Mouse (Mus musculus): ENCODE measurements at regions not wholly inside any gene's neighbourhood (a gene's known extent, or its start where the extent isn't known, plus 50 kb on each side); places are given as distances from the start of the nearest gene placed in this dataset.

DNA sequence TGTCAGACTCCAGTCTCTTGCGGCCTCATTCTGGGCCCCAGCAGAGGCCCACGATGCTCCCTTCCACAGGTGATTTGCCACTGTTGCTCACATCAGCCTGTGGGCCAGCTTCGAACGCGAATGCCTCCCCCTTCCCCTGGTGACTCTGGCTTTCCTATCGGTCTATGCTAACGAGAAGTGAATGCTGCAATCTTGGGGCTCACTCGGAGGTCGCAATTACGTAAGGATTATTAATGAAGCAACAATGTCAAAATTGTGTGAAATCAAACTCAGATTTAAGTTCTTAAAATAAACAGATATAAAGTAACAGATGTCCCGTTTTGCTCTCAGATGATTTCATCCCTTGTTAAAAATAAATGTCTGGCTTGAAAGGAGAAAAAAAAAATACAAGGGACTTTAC, 572.3 kb downstream of the Bnc2 start:
- Histone ChIP-seq H3K9me3 (ENCODE audit: control insufficient read depth, low read length) (no peaks in the 10 kb centered on the region), H3K4me3 (ENCODE audit: low read length) (no peak overlapping the region), H3K36me3 (ENCODE audit: control insufficient read depth, insufficient read depth, low read length) (no peaks in the 10 kb centered on the region), H3K4me2 (ENCODE audit: low read length) (no peak overlapping the region), H3K27me3 (replicated peaks; ENCODE audit: control insufficient read depth, insufficient read depth, low read length) (no peaks in the 10 kb centered on the region), H3K4me1 (ENCODE audit: control insufficient read depth, insufficient read depth, low read depth, low read length) (no peaks in the 10 kb centered on the region), H3K9ac (ENCODE audit: low read depth, low read length) (no peak overlapping the region), H3K27ac (ENCODE audit: low read depth, low read length) (no peak overlapping the region)
- ATAC-seq = no peak
- WGBS = 76% methylated on average over 11 of the region's 11 CpGs

DNA sequence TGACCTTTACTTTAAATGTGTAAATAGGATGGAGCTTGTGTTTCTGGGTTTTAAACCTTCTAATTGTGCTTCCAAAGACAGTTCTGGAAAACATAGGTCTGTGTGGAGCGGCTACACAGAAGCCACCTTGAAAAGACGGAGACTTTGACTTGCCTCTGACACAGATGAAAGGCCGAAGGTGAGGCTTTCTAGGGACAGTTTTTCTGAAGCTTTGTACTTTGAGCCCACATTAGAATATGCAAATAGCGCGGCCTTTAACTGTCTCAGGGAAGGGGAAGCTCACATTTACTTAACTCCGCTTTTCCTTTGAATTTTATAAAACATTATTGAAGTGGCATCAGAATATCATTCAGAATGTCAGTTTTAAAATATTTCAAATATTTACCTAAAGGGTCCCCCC, 566.5 kb downstream of the Bnc2 start:
- no peak overlapping the region for H3K9ac ChIP-seq (ENCODE audit: low read depth, low read length)
- no peaks in the 10 kb centered on the region for H3K27me3 ChIP-seq (replicated peaks; ENCODE audit: control insufficient read depth, insufficient read depth, low read length)
- no peak overlapping the region for H3K4me3 ChIP-seq (ENCODE audit: low read length)
- no peaks in the 10 kb centered on the region for H3K9me3 ChIP-seq (ENCODE audit: control insufficient read depth, low read length)
- H3K4me2 ChIP-seq (ENCODE audit: low read length) = no peak overlapping the region
- H3K4me1 ChIP-seq (ENCODE audit: control insufficient read depth, insufficient read depth, low read depth, low read length) = peaks cover 8% of the 10 kb centered on the region
- ATAC-seq = no peak
- WGBS = 78% methylated on average over 6 of the region's 6 CpGs
- no peaks in the 10 kb centered on the region for H3K36me3 ChIP-seq (ENCODE audit: control insufficient read depth, insufficient read depth, low read length)
- H3K27ac ChIP-seq (ENCODE audit: low read depth, low read length) = no peak overlapping the region

DNA sequence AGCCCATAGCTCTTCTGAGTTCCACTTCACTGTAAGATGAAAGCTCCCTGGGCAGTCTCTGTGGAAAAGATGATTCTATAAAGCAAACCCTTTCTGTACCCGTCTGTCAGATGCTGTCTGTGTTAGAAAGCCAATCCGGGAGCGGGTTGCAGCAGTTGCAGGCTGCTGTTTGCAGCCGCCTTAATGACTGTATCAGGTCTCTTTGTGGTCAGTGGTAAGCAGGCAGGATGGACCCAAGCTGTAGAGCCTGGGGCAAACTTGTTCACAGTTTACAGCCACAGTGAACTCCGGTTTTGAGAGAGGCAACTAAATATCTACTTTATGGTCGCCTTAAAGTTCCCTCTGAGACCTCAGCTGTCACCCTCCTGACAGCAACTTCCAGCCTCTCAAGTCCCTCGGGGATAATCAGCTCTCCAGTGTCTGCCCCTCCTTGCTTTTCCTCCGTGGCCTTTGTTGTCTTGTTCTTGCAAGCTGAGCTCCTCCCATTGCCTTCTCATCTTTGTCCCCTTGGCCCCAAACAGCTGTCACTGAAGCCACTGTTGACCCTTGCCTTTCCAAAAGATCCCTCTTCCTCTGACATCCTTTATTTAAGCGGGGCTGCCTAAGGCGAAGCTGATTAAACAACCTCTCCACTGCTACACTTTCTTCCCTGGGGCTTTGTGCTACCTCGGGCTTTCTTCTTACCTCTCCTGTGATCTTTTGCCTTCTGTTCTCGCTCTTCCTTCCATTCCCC, 565.1 kb downstream of the Bnc2 start:
- Histone ChIP-seq H3K4me1 (ENCODE audit: control insufficient read depth, insufficient read depth, low read depth, low read length) (peaks cover 8% of the 10 kb centered on the region), H3K4me3 (ENCODE audit: low read length) (no peak overlapping the region), H3K9me3 (ENCODE audit: control insufficient read depth, low read length) (no peaks in the 10 kb centered on the region), H3K4me2 (ENCODE audit: low read length) (no peak overlapping the region), H3K36me3 (ENCODE audit: control insufficient read depth, insufficient read depth, low read length) (no peaks in the 10 kb centered on the region), H3K27ac (ENCODE audit: low read depth, low read length) (no peak overlapping the region), H3K9ac (ENCODE audit: low read depth, low read length) (peak overlapping the region; percentile 19; the same call in 1 of the 2 replicates), H3K27me3 (replicated peaks; ENCODE audit: control insufficient read depth, insufficient read depth, low read length) (no peaks in the 10 kb centered on the region)
- no peak for ATAC-seq
- 9% methylated on average over 12 of the region's 12 CpGs for WGBS

DNA sequence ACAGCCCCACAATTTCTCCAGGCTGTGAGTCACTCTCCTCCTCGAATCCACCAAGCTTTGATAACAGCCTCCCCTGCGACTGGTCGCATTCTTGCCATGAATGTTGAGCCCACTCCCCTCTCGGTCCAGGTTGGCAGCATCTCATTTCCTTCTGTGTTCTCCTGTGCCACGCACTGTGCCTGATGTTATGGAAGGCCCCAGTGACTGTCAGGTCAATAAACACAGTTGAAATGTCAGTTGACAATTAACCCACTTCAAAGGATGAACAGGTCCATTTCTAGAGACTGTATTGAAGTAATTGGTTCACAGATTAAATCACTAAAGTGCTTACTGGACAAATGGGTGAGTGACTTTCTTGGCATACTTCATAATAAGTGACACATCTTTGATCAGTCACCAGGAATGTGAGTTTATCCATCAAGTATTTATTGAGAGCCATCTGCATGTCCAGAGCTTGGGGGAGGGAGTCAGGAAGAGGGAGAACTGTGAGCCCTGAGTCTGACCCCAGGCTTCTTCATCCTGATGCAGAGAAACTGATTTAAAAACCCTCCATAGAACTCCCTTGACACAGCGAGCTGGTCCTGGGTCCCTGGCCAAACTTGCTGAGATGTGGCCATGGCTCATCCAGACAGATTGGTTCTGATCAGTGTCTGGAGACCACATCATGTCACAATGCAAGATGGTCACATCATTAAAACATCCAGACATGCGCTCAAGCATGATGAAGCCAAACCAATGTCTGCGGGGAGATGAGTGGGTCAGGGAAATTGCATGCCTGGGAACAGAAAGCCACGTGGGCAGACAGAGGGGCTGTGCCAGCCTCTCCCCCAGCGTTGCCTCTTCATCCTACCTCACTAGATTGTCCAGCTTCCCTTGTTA, 560.7 kb downstream of the Bnc2 start:
- Histone ChIP-seq H3K27me3 (replicated peaks; ENCODE audit: control insufficient read depth, insufficient read depth, low read length) (no peaks in the 10 kb centered on the region), H3K9ac (ENCODE audit: low read depth, low read length) (no peak overlapping the region), H3K27ac (ENCODE audit: low read depth, low read length) (no peak overlapping the region), H3K4me2 (ENCODE audit: low read length) (no peak overlapping the region), H3K4me1 (ENCODE audit: control insufficient read depth, insufficient read depth, low read depth, low read length) (peaks cover 8% of the 10 kb centered on the region), H3K9me3 (ENCODE audit: control insufficient read depth, low read length) (no peaks in the 10 kb centered on the region), H3K4me3 (ENCODE audit: low read length) (no peak overlapping the region), H3K36me3 (ENCODE audit: control insufficient read depth, insufficient read depth, low read length) (no peaks in the 10 kb centered on the region)
- 72% methylated on average over 10 of the region's 10 CpGs for WGBS
- peak; percentile 20; the same call in 1 of the 2 replicates for ATAC-seq

DNA sequence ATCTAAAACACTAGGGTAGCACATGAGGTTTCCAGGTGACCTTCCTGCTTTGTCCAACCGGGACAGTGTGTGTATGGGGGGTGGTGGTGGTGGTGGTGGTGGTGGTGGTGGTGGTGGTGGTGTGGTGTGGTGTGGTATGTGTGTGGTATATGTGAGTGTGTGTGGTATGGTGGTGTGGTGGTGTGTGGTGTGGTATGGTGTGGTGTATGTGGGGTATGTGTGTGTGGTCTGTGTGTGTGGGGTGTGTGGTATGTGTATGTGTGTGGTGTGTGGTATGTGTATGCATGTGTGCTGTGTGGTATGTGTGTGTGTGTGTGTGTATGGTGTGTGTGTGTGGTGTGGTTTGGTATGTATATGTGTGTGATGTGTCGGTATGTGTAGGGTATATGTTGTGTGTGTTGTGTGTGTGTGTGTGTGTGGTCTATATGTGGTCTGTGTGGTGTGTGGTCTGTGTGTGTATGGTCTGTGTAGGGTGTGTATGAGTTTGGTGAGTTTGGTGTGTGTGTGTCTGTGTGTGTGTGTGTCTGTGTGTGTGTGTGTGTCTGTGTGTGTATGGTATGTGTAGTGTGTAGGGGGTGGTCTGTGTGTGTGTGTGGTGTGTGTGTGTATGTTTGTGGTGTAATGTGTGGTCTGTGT, 556.7 kb downstream of the Bnc2 start:
- no peaks in the 10 kb centered on the region for H3K27me3 ChIP-seq (replicated peaks; ENCODE audit: control insufficient read depth, insufficient read depth, low read length)
- WGBS = 100% methylated on average over 2 of the region's 2 CpGs
- no peak for ATAC-seq

DNA sequence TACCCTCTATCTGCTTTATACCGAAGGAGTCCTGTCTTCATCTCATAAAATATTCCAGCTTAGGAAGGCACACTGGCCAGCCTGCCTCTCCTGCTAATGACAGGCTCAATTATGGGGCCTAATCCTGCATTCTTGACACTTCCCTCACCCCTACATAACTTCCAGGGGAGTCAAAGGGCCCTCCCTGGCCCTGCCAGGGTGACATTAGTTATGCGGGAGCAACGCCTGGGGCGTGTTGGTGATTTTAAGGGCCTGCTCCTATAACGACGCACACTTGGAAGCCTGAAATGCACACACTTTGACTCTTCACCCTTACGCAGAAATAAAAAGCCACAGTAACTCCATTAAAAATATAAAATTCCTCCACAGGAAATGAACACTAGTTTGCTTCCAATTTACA, 555.5 kb downstream of the Bnc2 start:
- no peak overlapping the region for H3K4me3 ChIP-seq (ENCODE audit: low read length)
- no peaks in the 10 kb centered on the region for H3K36me3 ChIP-seq (ENCODE audit: control insufficient read depth, insufficient read depth, low read length)
- ATAC-seq = no peak
- WGBS = 32% methylated on average over 7 of the region's 7 CpGs
- H3K27ac ChIP-seq (ENCODE audit: low read depth, low read length) = no peak overlapping the region
- no peaks in the 10 kb centered on the region for H3K27me3 ChIP-seq (replicated peaks; ENCODE audit: control insufficient read depth, insufficient read depth, low read length)
- no peak overlapping the region for H3K9ac ChIP-seq (ENCODE audit: low read depth, low read length)
- H3K4me1 ChIP-seq (ENCODE audit: control insufficient read depth, insufficient read depth, low read depth, low read length) = 0 out of 2 replicates have a peak, but pooled peaks cover 2% of the 10 kb centered on the region
- no peak overlapping the region for H3K4me2 ChIP-seq (ENCODE audit: low read length)
- no peaks in the 10 kb centered on the region for H3K9me3 ChIP-seq (ENCODE audit: control insufficient read depth, low read length)

More for the DNA sequence above, 556.7 kb downstream of the Bnc2 start:
- H3K9ac ChIP-seq (ENCODE audit: low read depth, low read length) = no peak overlapping the region
- H3K36me3 ChIP-seq (ENCODE audit: control insufficient read depth, insufficient read depth, low read length) = no peaks in the 10 kb centered on the region
- H3K9me3 ChIP-seq (ENCODE audit: control insufficient read depth, low read length) = no peaks in the 10 kb centered on the region
- no peak overlapping the region for H3K4me2 ChIP-seq (ENCODE audit: low read length)
- H3K27ac ChIP-seq (ENCODE audit: low read depth, low read length) = no peak overlapping the region
- 0 out of 2 replicates have a peak, but pooled peaks cover 2% of the 10 kb centered on the region for H3K4me1 ChIP-seq (ENCODE audit: control insufficient read depth, insufficient read depth, low read depth, low read length)
- H3K4me3 ChIP-seq (ENCODE audit: low read length) = no peak overlapping the region

DNA sequence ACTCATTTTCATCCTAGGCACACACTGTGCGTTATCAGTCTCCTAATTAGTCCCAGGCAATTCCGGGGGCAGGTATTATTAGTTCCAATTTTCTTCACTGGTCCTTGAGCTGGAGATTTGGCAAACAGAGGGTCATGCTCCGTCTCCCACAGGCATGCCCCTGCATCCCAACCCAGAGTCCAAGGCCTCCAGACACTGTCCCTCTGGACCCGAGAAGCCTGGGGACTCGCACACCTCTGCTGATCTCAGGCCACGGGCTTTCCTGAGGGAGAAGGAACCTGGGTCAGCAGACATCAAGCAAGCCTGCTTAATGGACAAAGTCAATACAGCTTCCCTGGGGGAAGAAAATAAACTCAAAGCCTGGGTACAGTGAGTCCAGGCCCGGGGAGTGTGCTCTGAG, 554.7 kb downstream of the Bnc2 start:
- Histone ChIP-seq H3K4me2 (ENCODE audit: low read length) (no peak overlapping the region), H3K4me1 (ENCODE audit: control insufficient read depth, insufficient read depth, low read depth, low read length) (0 out of 2 replicates have a peak, but pooled peaks cover 2% of the 10 kb centered on the region), H3K27me3 (replicated peaks; ENCODE audit: control insufficient read depth, insufficient read depth, low read length) (no peaks in the 10 kb centered on the region), H3K27ac (ENCODE audit: low read depth, low read length) (no peak overlapping the region), H3K9ac (ENCODE audit: low read depth, low read length) (no peak overlapping the region), H3K36me3 (ENCODE audit: control insufficient read depth, insufficient read depth, low read length) (no peaks in the 10 kb centered on the region), H3K9me3 (ENCODE audit: control insufficient read depth, low read length) (no peaks in the 10 kb centered on the region), H3K4me3 (ENCODE audit: low read length) (no peak overlapping the region)
- 50% methylated on average over 7 of the region's 7 CpGs for WGBS
- 0 out of 2 replicates have a peak, but pooled peaks have one; percentile 29 for ATAC-seq

DNA sequence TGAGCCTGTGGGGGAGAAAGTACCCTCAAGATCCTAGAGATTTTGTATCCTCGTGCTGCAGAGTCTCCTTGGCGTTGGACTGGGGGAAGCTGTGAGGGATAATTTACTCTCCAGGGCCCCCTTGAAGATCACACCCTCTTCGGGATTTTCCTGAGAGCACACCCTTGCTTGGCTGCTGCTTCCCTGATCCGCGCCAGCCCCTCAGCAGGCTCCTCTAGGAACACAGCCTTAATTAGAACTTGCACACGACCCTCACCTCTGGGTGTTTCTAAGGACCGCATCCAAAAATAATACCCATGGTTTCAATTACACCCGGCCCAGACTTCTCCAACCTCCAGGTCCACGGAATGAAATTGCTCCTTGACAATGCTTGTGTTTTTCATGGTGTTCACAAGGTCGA, 553.6 kb downstream of the Bnc2 start:
- Histone ChIP-seq H3K4me2 (ENCODE audit: low read length) (no peak overlapping the region), H3K9ac (ENCODE audit: low read depth, low read length) (no peak overlapping the region), H3K27ac (ENCODE audit: low read depth, low read length) (no peak overlapping the region), H3K36me3 (ENCODE audit: control insufficient read depth, insufficient read depth, low read length) (no peaks in the 10 kb centered on the region), H3K4me1 (ENCODE audit: control insufficient read depth, insufficient read depth, low read depth, low read length) (0 out of 2 replicates have a peak, but pooled peaks cover 2% of the 10 kb centered on the region), H3K27me3 (replicated peaks; ENCODE audit: control insufficient read depth, insufficient read depth, low read length) (no peaks in the 10 kb centered on the region), H3K9me3 (ENCODE audit: control insufficient read depth, low read length) (no peaks in the 10 kb centered on the region), H3K4me3 (ENCODE audit: low read length) (no peak overlapping the region)
- 59% methylated on average over 10 of the region's 10 CpGs for WGBS
- ATAC-seq = no peak

DNA sequence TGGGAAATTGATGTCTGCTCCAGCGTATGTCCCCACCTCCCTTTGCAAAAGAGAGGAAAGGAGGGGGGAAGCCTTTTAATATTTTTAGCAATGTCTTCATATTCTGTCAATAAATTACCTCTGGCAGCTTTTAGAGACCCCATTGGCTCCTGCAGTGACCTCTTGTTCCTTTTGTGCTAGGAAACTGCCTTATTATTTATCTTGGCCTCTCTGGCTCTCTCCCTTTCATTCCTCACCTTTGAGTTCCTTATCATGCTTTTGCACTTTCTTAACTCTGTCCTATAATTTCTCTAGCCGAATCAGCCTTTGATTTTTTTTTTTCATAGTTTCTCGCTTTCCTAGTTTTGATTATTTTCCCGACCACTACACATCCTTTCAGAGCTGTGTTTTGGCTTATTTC, 548.7 kb downstream of the Bnc2 start:
- H3K9ac ChIP-seq (ENCODE audit: low read depth, low read length) = no peak overlapping the region
- no peak overlapping the region for H3K4me3 ChIP-seq (ENCODE audit: low read length)
- H3K4me1 ChIP-seq (ENCODE audit: control insufficient read depth, insufficient read depth, low read depth, low read length) = no peaks in the 10 kb centered on the region
- H3K27me3 ChIP-seq (replicated peaks; ENCODE audit: control insufficient read depth, insufficient read depth, low read length) = no peaks in the 10 kb centered on the region
- no peak overlapping the region for H3K27ac ChIP-seq (ENCODE audit: low read depth, low read length)
- H3K36me3 ChIP-seq (ENCODE audit: control insufficient read depth, insufficient read depth, low read length) = no peaks in the 10 kb centered on the region
- no peak for ATAC-seq
- no peaks in the 10 kb centered on the region for H3K9me3 ChIP-seq (ENCODE audit: control insufficient read depth, low read length)
- no peak overlapping the region for H3K4me2 ChIP-seq (ENCODE audit: low read length)
- WGBS = 62% methylated on average over 4 of the region's 4 CpGs
